Comparison of ENCODE assay signal across 8 mouse cellular contexts in genomic region chr4:148101801-148102527, GRCm38 (mm10). TPM values are rescaled to one million over a fixed set of nuclear protein-coding genes. Genes with fewer than 3 reads are reported as not detected.
DNase-seq lines count a peak whose midpoint lies in the region; ATAC-seq and TF ChIP-seq lines count a peak whose summit lies in the region.

No protein-coding gene starts in this region.

- H3K4me2 ChIP-seq in embryonic facial prominence, embryonic 13.5 days, result peak overlapping the region; percentile 57
- H3K4me2 ChIP-seq in heart, embryonic 12.5 days, result peak overlapping the region; percentile 72
- H3K4me2 ChIP-seq in kidney, embryonic 16.5 days (replicated peaks; ENCODE audit: low read depth, low read length), result peak overlapping the region; percentile 59
- H3K4me2 ChIP-seq in midbrain, embryonic 16.5 days (ENCODE audit: low read length), result peak overlapping the region; percentile 49

- TF ChIP-seq POLR2A in liver, adult 2 months (IDR thresholded peaks at IDR 0.05; ENCODE audit: extremely low read depth, insufficient read depth, low read length), result no peak

- H3K9ac ChIP-seq in embryonic facial prominence, embryonic 13.5 days, result peak overlapping the region; percentile 55
- peak overlapping the region; percentile 60 for H3K9ac ChIP-seq in heart, embryonic 12.5 days
- H3K9ac ChIP-seq in kidney, embryonic 16.5 days (replicated peaks; ENCODE audit: low read length), result peak overlapping the region; percentile 53
- peak overlapping the region; percentile 38 for H3K9ac ChIP-seq in liver, adult 2 months (ENCODE audit: low read depth, low read length)
- peak overlapping the region; percentile 47; the same call in 1 of the 2 replicates for H3K9ac ChIP-seq in midbrain, embryonic 16.5 days (ENCODE audit: low read depth, low read length)

- no peaks in the 10 kb centered on the region for H3K9me3 ChIP-seq in embryonic facial prominence, embryonic 13.5 days
- H3K9me3 ChIP-seq in heart, embryonic 12.5 days (replicated peaks), result no peaks in the 10 kb centered on the region
- H3K9me3 ChIP-seq in kidney, embryonic 16.5 days (ENCODE audit: low read length), result no peaks in the 10 kb centered on the region
- H3K9me3 ChIP-seq in midbrain, embryonic 16.5 days (replicated peaks; ENCODE audit: control insufficient read depth, low read length, poor library complexity, severe bottlenecking), result no peaks in the 10 kb centered on the region

- peak; percentile 18 for DNase-seq in urinary bladder, postnatal 25 days (ENCODE audit: low spot score)
- no peak for DNase-seq in urinary bladder, postnatal 10 days (ENCODE audit: low spot score)
- no peak for DNase-seq in liver, adult 2 months (ENCODE audit: extremely low read depth, low read depth, low spot score)
- DNase-seq in testis, postnatal 10 days (ENCODE audit: low spot score), result peak; percentile 74

- peak; percentile 57 for TF ChIP-seq CTCF in liver, adult 2 months (IDR thresholded peaks at IDR 0.05; ENCODE audit: low read depth, low read length)

- ATAC-seq in embryonic facial prominence, embryonic 13.5 days (ENCODE audit: insufficient number of reproducible peaks, insufficient read depth, low FRiP score, low TSS enrichment, low read depth), result peak; percentile 81; the same call in 1 of the 2 replicates
- ATAC-seq in heart, embryonic 12.5 days (ENCODE audit: insufficient number of reproducible peaks, low FRiP score), result peak; percentile 61
- ATAC-seq in kidney, embryonic 16.5 days (ENCODE audit: low FRiP score, low TSS enrichment), result peak; percentile 81
- peak; percentile 86 for ATAC-seq in midbrain, embryonic 16.5 days

- H3K4me3 ChIP-seq in embryonic facial prominence, embryonic 13.5 days, result peak overlapping the region; percentile 27
- peak overlapping the region; percentile 37 for H3K4me3 ChIP-seq in heart, embryonic 12.5 days
- H3K4me3 ChIP-seq in kidney, embryonic 16.5 days (ENCODE audit: low read length), result peak overlapping the region; percentile 33
- H3K4me3 ChIP-seq in liver, adult 2 months (ENCODE audit: insufficient read depth, low read depth, low read length), result peak overlapping the region; percentile 53; the same call in 1 of the 2 replicates
- peak overlapping the region; percentile 10; the same call in 1 of the 2 replicates for H3K4me3 ChIP-seq in midbrain, embryonic 16.5 days (ENCODE audit: low read depth, low read length)

- peaks cover 12% of the 10 kb centered on the region for H3K4me1 ChIP-seq in embryonic facial prominence, embryonic 13.5 days
- H3K4me1 ChIP-seq in heart, embryonic 12.5 days (replicated peaks), result peaks cover 10% of the 10 kb centered on the region
- no peaks in the 10 kb centered on the region for H3K4me1 ChIP-seq in kidney, embryonic 16.5 days (ENCODE audit: insufficient read depth, low read length)
- H3K4me1 ChIP-seq in liver, adult 2 months (ENCODE audit: control insufficient read depth, insufficient read depth, low read length), result no peaks in the 10 kb centered on the region
- H3K4me1 ChIP-seq in midbrain, embryonic 16.5 days (ENCODE audit: control insufficient read depth, insufficient read depth, low read length), result peaks cover 10% of the 10 kb centered on the region

- 16% methylated on average over 29 of the region's 29 CpGs for WGBS in embryonic facial prominence, embryonic 13.5 days
- WGBS in heart, embryonic 12.5 days, result 20% methylated on average over 29 of the region's 29 CpGs
- 16% methylated on average over 29 of the region's 29 CpGs for WGBS in kidney, embryonic 16.5 days
- 19% methylated on average over 29 of the region's 29 CpGs for WGBS in liver, adult 2 months
- 17% methylated on average over 29 of the region's 29 CpGs for WGBS in midbrain, embryonic 16.5 days

- no peaks in the 10 kb centered on the region for H3K79me2 ChIP-seq in liver, adult 2 months (ENCODE audit: control insufficient read depth, insufficient read depth, low read length)

- H3K27me3 ChIP-seq in embryonic facial prominence, embryonic 13.5 days, result peaks cover 8% of the 10 kb centered on the region
- 0 out of 2 replicates have a peak, but pooled peaks cover 8% of the 10 kb centered on the region for H3K27me3 ChIP-seq in heart, embryonic 12.5 days (replicated peaks)
- no peaks in the 10 kb centered on the region for H3K27me3 ChIP-seq in kidney, embryonic 16.5 days (ENCODE audit: insufficient read depth, low read length)
- H3K27me3 ChIP-seq in liver, adult 2 months (ENCODE audit: control insufficient read depth, insufficient read depth, low read length), result peaks cover 3% of the 10 kb centered on the region; the same call in 1 of the 2 replicates
- no peaks in the 10 kb centered on the region for H3K27me3 ChIP-seq in midbrain, embryonic 16.5 days (ENCODE audit: control insufficient read depth, insufficient read depth, low read depth, low read length)

- H3K27ac ChIP-seq in embryonic facial prominence, embryonic 13.5 days, result no peak overlapping the region
- H3K27ac ChIP-seq in heart, embryonic 12.5 days (ENCODE audit: poor library complexity, severe bottlenecking), result no peak overlapping the region
- H3K27ac ChIP-seq in kidney, embryonic 16.5 days (ENCODE audit: low read length), result no peak overlapping the region
- no peak overlapping the region for H3K27ac ChIP-seq in liver, adult 2 months (replicated peaks; ENCODE audit: insufficient read depth, low read depth, low read length)
- H3K27ac ChIP-seq in midbrain, embryonic 16.5 days (ENCODE audit: low read length), result peak overlapping the region; percentile 68

- no peaks in the 10 kb centered on the region for H3K36me3 ChIP-seq in embryonic facial prominence, embryonic 13.5 days
- no peaks in the 10 kb centered on the region for H3K36me3 ChIP-seq in heart, embryonic 12.5 days
- no peaks in the 10 kb centered on the region for H3K36me3 ChIP-seq in kidney, embryonic 16.5 days (ENCODE audit: insufficient read depth, low read length)
- H3K36me3 ChIP-seq in liver, adult 2 months (ENCODE audit: control insufficient read depth, insufficient read depth, low read length), result no peaks in the 10 kb centered on the region
- H3K36me3 ChIP-seq in midbrain, embryonic 16.5 days (ENCODE audit: control insufficient read depth, insufficient read depth, low read length), result 0 out of 2 replicates have a peak, but pooled peaks cover 2% of the 10 kb centered on the region

RNA-seq across cellular contexts. Expression of gene Agtrap, which starts 14.1 kb away (rescaled TPM):
- polyA plus RNA-seq in embryonic facial prominence, embryonic 13.5 days (2015; fragmentation: Nextera tagmentation; extraction: Ambion mirVana), result 9.7 and 10.1 TPM in 2 replicates
- polyA plus RNA-seq in heart, embryonic 12.5 days (2016; fragmentation: Nextera tagmentation; extraction: Ambion mirVana), result 18.9 and 19.8 TPM in 2 replicates
- polyA plus RNA-seq in kidney, embryonic 16.5 days (2015; fragmentation: Nextera tagmentation; extraction: Ambion mirVana), result 28.1 and 31.5 TPM in 2 replicates
- total RNA-seq in liver, adult 2 months (2014; rRNA removed), result 2.1 and 2.4 TPM in 2 replicates
- 3.7 TPM in 2 replicates for polyA plus RNA-seq in liver, adult 2 months (2012; rRNA removed)
- 7.7 and 8.1 TPM in 2 replicates for polyA plus RNA-seq in midbrain, embryonic 16.5 days (2015; fragmentation: Nextera tagmentation; extraction: Ambion mirVana)

RNA-seq across cellular contexts. Expression of gene Mad2l2, which starts 28.2 kb away (rescaled TPM):
- polyA plus RNA-seq in embryonic facial prominence, embryonic 13.5 days (2015; fragmentation: Nextera tagmentation; extraction: Ambion mirVana), result 70.6 and 76.3 TPM in 2 replicates
- polyA plus RNA-seq in heart, embryonic 12.5 days (2016; fragmentation: Nextera tagmentation; extraction: Ambion mirVana), result 36.6 and 39.3 TPM in 2 replicates
- polyA plus RNA-seq in kidney, embryonic 16.5 days (2015; fragmentation: Nextera tagmentation; extraction: Ambion mirVana), result 70.3 and 74.8 TPM in 2 replicates
- total RNA-seq in liver, adult 2 months (2014; rRNA removed), result 8.1 and 8.9 TPM in 2 replicates
- polyA plus RNA-seq in liver, adult 2 months (2012; rRNA removed), result 49.6 and 58.5 TPM in 2 replicates
- polyA plus RNA-seq in midbrain, embryonic 16.5 days (2015; fragmentation: Nextera tagmentation; extraction: Ambion mirVana), result 98.2 and 100 TPM in 2 replicates

RNA-seq across cellular contexts. Expression of gene Draxin, which starts 28.5 kb away (rescaled TPM):
- 0.78 and 1.1 TPM in 2 replicates for polyA plus RNA-seq in embryonic facial prominence, embryonic 13.5 days (2015; fragmentation: Nextera tagmentation; extraction: Ambion mirVana)
- polyA plus RNA-seq in heart, embryonic 12.5 days (2016; fragmentation: Nextera tagmentation; extraction: Ambion mirVana), result 0.05 and 0.08 TPM in 2 replicates
- 0.28 and 0.29 TPM in 2 replicates for polyA plus RNA-seq in kidney, embryonic 16.5 days (2015; fragmentation: Nextera tagmentation; extraction: Ambion mirVana)
- not detected in 2 replicates for total RNA-seq in liver, adult 2 months (2014; rRNA removed)
- not detected in 2 replicates for polyA plus RNA-seq in liver, adult 2 months (2012; rRNA removed)
- 11.8 and 11.9 TPM in 2 replicates for polyA plus RNA-seq in midbrain, embryonic 16.5 days (2015; fragmentation: Nextera tagmentation; extraction: Ambion mirVana)

RNA-seq across cellular contexts. Expression of gene Fbxo6, which starts 50.0 kb away (rescaled TPM):
- 14.9 and 15.1 TPM in 2 replicates for polyA plus RNA-seq in embryonic facial prominence, embryonic 13.5 days (2015; fragmentation: Nextera tagmentation; extraction: Ambion mirVana)
- polyA plus RNA-seq in heart, embryonic 12.5 days (2016; fragmentation: Nextera tagmentation; extraction: Ambion mirVana), result 20.2 and 22.9 TPM in 2 replicates
- polyA plus RNA-seq in kidney, embryonic 16.5 days (2015; fragmentation: Nextera tagmentation; extraction: Ambion mirVana), result 22.0 and 22.2 TPM in 2 replicates
- 35.0 and 38.7 TPM in 2 replicates for total RNA-seq in liver, adult 2 months (2014; rRNA removed)
- polyA plus RNA-seq in liver, adult 2 months (2012; rRNA removed), result 91.9 and 97.2 TPM in 2 replicates
- polyA plus RNA-seq in midbrain, embryonic 16.5 days (2015; fragmentation: Nextera tagmentation; extraction: Ambion mirVana), result 18.5 and 23.8 TPM in 2 replicates

RNA-seq across cellular contexts. Expression of gene Fbxo44, which starts 58.3 kb away (rescaled TPM):
- polyA plus RNA-seq in embryonic facial prominence, embryonic 13.5 days (2015; fragmentation: Nextera tagmentation; extraction: Ambion mirVana), result 13.5 TPM in 2 replicates
- polyA plus RNA-seq in heart, embryonic 12.5 days (2016; fragmentation: Nextera tagmentation; extraction: Ambion mirVana), result 24.9 and 25.1 TPM in 2 replicates
- polyA plus RNA-seq in kidney, embryonic 16.5 days (2015; fragmentation: Nextera tagmentation; extraction: Ambion mirVana), result 19.8 and 20.6 TPM in 2 replicates
- 1.9 and 2.7 TPM in 2 replicates for total RNA-seq in liver, adult 2 months (2014; rRNA removed)
- polyA plus RNA-seq in liver, adult 2 months (2012; rRNA removed), result 2.2 and 3.4 TPM in 2 replicates
- 90.1 and 102 TPM in 2 replicates for polyA plus RNA-seq in midbrain, embryonic 16.5 days (2015; fragmentation: Nextera tagmentation; extraction: Ambion mirVana)

Comparison
In these comparisons a context has a peak if more than half of its experiments do, and no peak if none do; other contexts are left out.
1. DNase-seq: peak in urinary bladder, postnatal 25 days (single experiment) and testis, postnatal 10 days (single experiment); none in urinary bladder, postnatal 10 days (single experiment) and liver, adult 2 months (single experiment).
2. Peak in every context shown above with its lines, with median percentiles within 50 percentile points of each other: ATAC-seq, H3K4me2 ChIP-seq, H3K4me3 ChIP-seq and H3K9ac ChIP-seq.